Mouse (Mus musculus) adrenal gland, adult (tissue): ENCODE measurements around the gene Baiap2.

Experiments
- DNase-seq, 2 experiments: peaks; one replicate each; pipeline ENCODE4 v3.0.0; 2022 to 2023; ENCODE audit warnings: low spot score in 1 of 2; ENCODE audit not compliant: inconsistent age in 2 of 2

Gene Baiap2

GRCm38 (mm10) chr11:120008501-120008900, 65.9 kb downstream of the Baiap2 start:
- no peak for DNase-seq

- DNase-seq, result no peak
These were observed 66.4 kb downstream of the Baiap2 start for GRCm38 (mm10) chr11:120008956-120009355.

DNA sequence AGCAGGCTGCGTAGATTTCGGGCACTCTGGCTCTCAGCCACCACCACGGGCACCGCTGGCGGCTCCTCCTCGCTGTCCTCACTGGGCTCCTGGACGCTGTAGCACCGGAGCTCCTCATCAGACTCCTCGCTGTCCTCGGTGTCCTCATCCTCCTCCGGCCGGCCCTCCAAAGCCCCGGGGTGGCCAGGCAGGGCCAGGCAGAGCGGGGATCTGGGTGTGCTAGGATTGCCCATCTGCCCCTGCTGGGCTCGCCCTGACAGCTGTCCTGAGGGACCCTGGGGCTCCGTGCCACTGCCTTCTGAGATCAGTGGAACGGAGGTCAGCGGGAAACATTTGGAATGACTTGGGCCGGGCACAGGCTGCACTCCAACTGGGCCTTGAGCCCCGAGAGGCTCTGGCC, 67.4 kb downstream of the Baiap2 start:
- DNase-seq, result no peak

DNA sequence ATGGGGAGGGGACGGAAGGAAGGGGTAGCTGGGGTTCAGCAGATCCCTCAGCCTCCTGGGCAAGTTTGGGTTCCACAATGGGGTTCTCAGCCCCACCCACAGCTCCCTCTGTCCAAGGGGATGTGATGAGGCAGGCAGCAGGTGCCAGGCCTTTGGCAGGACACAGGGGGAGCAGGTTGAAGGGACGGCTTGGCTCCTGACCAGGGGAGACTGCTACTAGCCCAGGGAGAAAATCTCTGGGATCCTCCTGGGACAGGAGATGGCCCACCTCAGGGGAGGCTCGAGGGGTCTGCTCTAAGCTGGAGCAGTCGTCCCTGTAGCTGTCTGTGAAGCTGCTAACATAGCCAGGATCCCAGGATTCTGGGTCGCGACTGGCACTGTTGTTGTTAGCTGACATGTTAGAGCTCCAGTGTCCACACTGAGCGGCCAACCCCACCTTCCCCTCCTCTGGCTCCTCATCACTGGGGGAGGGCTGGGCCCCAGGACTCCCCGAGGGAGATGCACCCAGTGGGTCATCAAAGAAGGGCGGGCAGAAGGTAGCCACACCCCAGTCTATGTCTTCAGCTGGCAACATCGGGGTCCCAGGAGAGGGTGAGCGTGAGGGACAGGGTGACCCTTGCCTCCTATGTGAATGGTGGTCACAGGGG, 68.7 kb downstream of the Baiap2 start:
- no peak for DNase-seq

- DNase-seq, result peak in 1 of 2 experiments; percentile 51
These were observed 69.4 kb downstream of the Baiap2 start for GRCm38 (mm10) chr11:120011761-120012560.

DNA sequence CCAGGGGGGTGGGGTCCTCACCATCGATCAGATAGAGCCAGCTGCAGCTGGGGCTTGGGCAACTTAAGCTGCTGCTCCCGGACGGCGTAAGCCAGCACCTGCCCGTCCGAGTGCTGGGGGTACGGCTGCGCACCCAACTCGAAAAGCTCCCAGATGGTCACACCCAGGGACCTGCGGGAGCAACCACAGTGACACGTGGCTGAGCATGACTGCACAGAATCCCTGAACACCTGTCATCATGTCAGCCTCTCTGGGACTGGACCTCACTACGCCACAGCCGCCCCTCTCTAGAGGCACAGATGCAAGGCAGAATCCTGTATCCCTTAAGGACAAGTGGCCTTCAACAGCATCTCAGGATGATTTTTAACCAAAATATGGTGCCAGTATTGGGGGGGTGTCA, 70.1 kb downstream of the Baiap2 start:
- no peak for DNase-seq

- peak; percentile 79 to 94 for DNase-seq
These were observed 70.7 kb downstream of the Baiap2 start for GRCm38 (mm10) chr11:120013174-120013711.

GRCm38 (mm10) chr11:120014758-120015157, 72.2 kb downstream of the Baiap2 start:
- DNase-seq, result no peak

- DNase-seq, result no peak
These were observed 74.4 kb downstream of the Baiap2 start for GRCm38 (mm10) chr11:120017011-120017410.

DNA sequence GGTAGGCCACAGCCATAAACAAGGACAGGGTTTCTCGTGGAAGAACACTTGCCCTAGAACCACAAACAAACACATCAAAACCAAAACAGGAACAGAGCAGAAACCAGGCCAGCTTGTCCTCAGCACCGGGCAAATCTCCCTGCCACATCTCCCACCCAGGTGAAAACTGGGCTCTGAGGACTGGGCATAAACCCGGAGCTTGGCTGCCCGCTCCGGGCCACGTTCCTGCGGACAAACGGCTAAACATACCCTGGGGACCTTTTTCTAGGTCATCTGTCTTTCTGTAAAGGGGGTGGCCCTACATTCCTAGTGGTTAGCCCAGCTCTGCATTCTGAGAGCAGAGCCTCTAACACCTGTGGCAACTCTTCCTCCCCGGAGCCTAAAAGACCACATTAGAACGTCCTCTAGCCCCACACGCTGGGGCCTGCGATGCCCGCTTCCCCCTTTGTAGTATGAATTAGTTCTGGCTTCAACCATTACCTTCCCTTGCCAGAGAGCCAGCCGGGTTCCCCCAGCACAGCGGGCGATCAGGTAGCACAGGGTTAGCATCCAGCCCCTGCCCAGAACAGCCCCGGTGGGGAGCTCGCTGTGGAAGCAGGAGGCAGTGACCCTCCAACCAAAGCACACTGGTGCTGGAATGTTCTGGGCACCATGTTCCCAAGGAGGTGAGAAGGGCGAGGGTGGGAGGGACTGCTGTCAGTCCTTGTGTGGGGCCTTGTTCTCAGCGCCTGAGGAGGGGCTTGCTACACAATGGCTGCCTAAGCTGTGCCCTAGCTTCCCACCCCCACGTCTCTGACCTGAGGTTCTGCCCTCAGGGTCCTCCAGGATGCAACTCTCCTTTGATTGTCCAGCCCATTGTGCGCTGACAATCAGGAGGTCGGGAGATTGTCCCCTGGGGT, 77.2 kb downstream of the Baiap2 start:
- DNase-seq, result no peak

DNA sequence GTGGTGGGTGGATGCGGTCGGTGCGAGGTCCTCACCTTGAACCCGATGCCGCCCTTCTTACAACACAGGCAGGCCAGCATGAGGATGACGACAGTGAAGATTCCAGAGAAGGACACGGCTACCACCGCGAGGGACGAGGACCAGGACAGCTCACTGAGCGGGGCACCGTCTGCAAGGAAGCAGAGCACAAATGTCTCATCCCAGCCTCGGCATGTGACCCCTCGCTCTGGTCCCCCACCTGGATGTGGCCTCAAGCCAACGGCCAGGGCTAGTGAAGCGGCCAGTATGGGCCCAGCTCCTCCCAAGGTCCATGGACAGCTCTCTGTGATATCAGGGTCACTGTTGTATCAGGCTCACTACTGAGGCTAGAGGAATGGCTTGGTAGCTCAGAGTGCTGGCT, 78.8 kb downstream of the Baiap2 start:
- DNase-seq, result peak in 1 of 2 experiments; percentile 52

- DNase-seq, result peak in 1 of 2 experiments; percentile 58
These were observed 79.7 kb downstream of the Baiap2 start for GRCm38 (mm10) chr11:120022216-120022615.

- no peak for DNase-seq
These were observed 80.3 kb downstream of the Baiap2 start for GRCm38 (mm10) chr11:120022841-120023240.

GRCm38 (mm10) chr11:120026941-120027340, 84.4 kb downstream of the Baiap2 start:
- DNase-seq, result no peak

- no peak for DNase-seq
These were observed 85.9 kb downstream of the Baiap2 start for GRCm38 (mm10) chr11:120028319-120029092.

- peak in 1 of 2 experiments; percentile 66 for DNase-seq
These were observed 87.0 kb downstream of the Baiap2 start for GRCm38 (mm10) chr11:120029431-120030144.

DNA sequence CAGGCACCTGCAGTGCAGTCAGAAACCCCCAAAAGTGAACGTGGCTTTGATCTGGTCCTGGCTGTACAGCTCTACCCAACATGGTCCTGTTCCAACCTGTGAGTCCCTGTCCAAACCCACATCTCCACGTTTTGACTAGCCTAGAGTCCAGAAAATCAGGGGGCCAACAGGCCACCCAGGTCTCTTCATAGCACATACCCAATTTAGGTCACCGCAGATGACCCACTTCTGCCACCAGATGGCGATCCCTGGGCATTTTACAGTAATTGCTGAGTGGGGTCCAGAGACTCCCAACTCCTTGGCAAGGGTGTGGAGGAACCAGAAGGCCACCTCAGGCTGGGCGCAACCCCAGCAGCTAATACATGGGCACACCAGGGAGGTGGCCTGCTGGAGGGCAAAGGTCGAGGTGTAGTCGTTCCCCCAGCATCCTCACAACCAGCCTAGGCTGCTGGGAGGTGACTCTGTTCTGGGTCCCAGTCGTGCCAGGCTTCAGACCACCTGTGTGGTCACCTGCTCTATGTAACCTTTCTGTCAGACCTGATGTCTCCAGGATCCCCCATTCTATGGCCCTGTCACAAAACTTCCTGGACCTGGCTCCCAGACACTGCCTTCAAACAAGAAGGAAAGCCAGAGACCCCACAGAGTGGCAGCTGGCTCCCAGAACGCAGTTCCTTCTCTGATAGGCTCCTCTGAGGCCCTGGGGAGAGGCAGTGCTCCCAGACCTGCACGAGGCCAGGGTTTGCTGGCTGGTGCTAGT, 87.8 kb downstream of the Baiap2 start:
- DNase-seq, result peak; percentile 58 to 84

DNA sequence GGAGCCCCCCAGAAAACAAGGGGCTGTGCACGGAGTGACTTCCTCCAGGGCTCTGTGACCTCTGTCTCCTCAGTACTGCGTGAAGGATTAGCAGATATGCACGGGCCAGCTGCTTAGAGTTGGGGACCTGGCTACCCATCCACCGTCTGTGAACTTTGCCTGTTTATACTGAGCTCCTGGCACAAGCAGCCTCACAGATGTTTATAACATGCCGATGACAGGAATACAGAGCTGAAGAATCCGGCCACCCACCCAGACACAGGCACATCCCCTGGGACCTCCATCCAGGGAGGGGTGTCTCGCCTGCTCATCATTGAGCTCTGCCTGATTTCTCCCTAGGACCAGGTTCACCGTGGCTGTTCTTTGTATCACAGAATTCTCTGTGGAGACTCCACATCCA, 89.5 kb downstream of the Baiap2 start:
- no peak for DNase-seq

GRCm38 (mm10) chr11:120033473-120033872, 90.9 kb downstream of the Baiap2 start:
- no peak for DNase-seq
